Mouse (Mus musculus): ENCODE results near the gene Chil1. TPM values are rescaled to one million over a fixed set of nuclear protein-coding genes. Genes with fewer than 3 reads are reported as not detected.

Chil1 gene
- polyA plus RNA-seq, 1 experiment from 2014 or later, result 4.5 TPM

GRCm38 (mm10) chr1:134160404-134160803, 21.6 kb upstream of the Chil1 start:
- H3K4me2 ChIP-seq, result no peak overlapping the region
- no peak overlapping the region for H3K9ac ChIP-seq
- no peaks in the 10 kb centered on the region for H3K4me1 ChIP-seq
- H3K27me3 ChIP-seq, result no peaks in the 10 kb centered on the region
- ATAC-seq (ENCODE audit: insufficient number of reproducible peaks, insufficient read depth, low FRiP score, low TSS enrichment, low read depth), result no peak
- no peaks in the 10 kb centered on the region for H3K9me3 ChIP-seq
- H3K27ac ChIP-seq, result no peak overlapping the region
- 83% methylated on average over 3 of the region's 3 CpGs for WGBS
- no peaks in the 10 kb centered on the region for H3K36me3 ChIP-seq
- no peak overlapping the region for H3K4me3 ChIP-seq

DNA sequence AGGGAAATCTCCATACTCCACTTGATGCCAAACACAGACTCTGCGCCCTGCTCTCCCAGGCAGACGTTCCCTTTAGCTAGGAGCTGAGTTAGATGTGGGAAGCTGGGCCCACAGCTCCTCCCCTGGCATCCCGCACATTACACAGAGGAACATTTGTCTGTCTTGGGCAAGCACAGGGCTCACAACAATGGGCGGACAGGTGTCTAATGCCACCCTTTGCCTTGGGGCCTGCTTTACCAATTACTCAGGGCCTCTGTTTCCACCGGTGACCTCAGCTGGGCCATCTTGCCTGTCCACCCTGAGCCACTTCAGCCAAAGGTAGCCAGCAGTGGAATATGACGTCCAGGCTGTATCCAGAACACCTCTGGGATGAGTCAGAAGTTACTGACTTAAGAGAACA, 20.6 kb upstream of the Chil1 start:
- H3K9me3 ChIP-seq, result no peaks in the 10 kb centered on the region
- WGBS, result 68% methylated on average over 6 of the region's 6 CpGs
- no peaks in the 10 kb centered on the region for H3K27me3 ChIP-seq
- no peak overlapping the region for H3K27ac ChIP-seq
- H3K36me3 ChIP-seq, result no peaks in the 10 kb centered on the region
- no peak overlapping the region for H3K4me2 ChIP-seq
- H3K4me1 ChIP-seq, result no peaks in the 10 kb centered on the region
- no peak for ATAC-seq (ENCODE audit: insufficient number of reproducible peaks, insufficient read depth, low FRiP score, low TSS enrichment, low read depth)
- H3K9ac ChIP-seq, result no peak overlapping the region
- no peak overlapping the region for H3K4me3 ChIP-seq

GRCm38 (mm10) chr1:134162510-134163225, 19.3 kb upstream of the Chil1 start:
- Histone ChIP-seq H3K27ac (no peak overlapping the region), H3K27me3 (no peaks in the 10 kb centered on the region), H3K4me3 (no peak overlapping the region), H3K9me3 (no peaks in the 10 kb centered on the region), H3K4me2 (no peak overlapping the region), H3K4me1 (no peaks in the 10 kb centered on the region), H3K9ac (no peak overlapping the region), H3K36me3 (no peaks in the 10 kb centered on the region)
- 68% methylated on average over 6 of the region's 6 CpGs for WGBS
- no peak for ATAC-seq (ENCODE audit: insufficient number of reproducible peaks, insufficient read depth, low FRiP score, low TSS enrichment, low read depth)

DNA sequence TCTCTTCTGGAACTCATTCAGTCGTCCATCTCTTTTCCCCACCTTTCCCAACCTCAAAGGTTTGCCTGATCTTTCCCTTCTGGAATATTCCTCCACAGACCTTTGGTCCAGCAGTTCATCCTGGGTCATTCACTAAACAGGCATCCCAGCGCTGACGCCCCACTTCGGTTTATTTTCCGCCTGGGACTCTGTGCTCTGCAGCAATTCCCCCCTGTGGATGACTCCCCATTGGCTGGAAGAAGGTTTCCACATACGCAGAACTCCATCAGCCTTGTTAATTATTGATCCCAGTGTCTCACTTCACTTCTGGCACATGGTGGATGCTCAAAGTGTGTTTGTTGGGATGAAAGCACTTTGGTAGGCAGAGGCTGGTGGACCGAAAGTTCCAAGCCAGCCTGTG, 18.5 kb upstream of the Chil1 start:
- H3K9ac ChIP-seq, result no peak overlapping the region
- no peak overlapping the region for H3K4me2 ChIP-seq
- no peak for ATAC-seq (ENCODE audit: insufficient number of reproducible peaks, insufficient read depth, low FRiP score, low TSS enrichment, low read depth)
- H3K27ac ChIP-seq, result no peak overlapping the region
- H3K27me3 ChIP-seq, result no peaks in the 10 kb centered on the region
- H3K4me3 ChIP-seq, result no peak overlapping the region
- 90% methylated on average over 7 of the region's 7 CpGs for WGBS
- no peaks in the 10 kb centered on the region for H3K9me3 ChIP-seq
- H3K36me3 ChIP-seq, result no peaks in the 10 kb centered on the region
- H3K4me1 ChIP-seq, result no peaks in the 10 kb centered on the region

GRCm38 (mm10) chr1:134164454-134164853, 17.5 kb upstream of the Chil1 start:
- Histone ChIP-seq H3K9ac (no peak overlapping the region), H3K36me3 (no peaks in the 10 kb centered on the region), H3K9me3 (no peaks in the 10 kb centered on the region), H3K4me1 (no peaks in the 10 kb centered on the region), H3K4me3 (no peak overlapping the region), H3K4me2 (no peak overlapping the region), H3K27ac (no peak overlapping the region), H3K27me3 (no peaks in the 10 kb centered on the region)
- ATAC-seq (ENCODE audit: insufficient number of reproducible peaks, insufficient read depth, low FRiP score, low TSS enrichment, low read depth), result no peak
- WGBS, result 53% methylated on average over 4 of the region's 4 CpGs

DNA sequence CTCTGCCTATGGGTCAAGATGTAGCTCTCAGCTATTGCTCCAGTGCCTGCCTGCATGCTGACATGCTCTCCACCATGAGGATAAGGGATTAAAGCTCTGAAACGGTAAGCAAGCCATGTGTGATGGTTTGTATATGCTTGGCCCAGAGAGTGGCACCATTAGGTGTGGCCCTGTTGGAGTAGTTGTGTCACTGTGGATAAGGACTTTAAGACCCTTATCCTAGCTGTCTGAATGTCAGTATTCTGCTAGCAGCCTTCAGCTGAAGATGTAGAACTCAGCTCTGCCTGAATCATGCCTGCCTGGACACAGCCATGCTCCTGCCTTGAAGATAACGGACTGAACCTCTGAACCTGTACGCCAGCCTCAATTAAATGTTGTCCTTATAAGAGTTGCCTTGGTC, 15.4 kb upstream of the Chil1 start:
- no peaks in the 10 kb centered on the region for H3K36me3 ChIP-seq
- no peaks in the 10 kb centered on the region for H3K27me3 ChIP-seq
- no peak overlapping the region for H3K4me3 ChIP-seq
- H3K9me3 ChIP-seq, result no peaks in the 10 kb centered on the region
- no peak for ATAC-seq (ENCODE audit: insufficient number of reproducible peaks, insufficient read depth, low FRiP score, low TSS enrichment, low read depth)
- H3K4me1 ChIP-seq, result no peaks in the 10 kb centered on the region
- WGBS, result 97% methylated on average over 3 of the region's 3 CpGs
- no peak overlapping the region for H3K9ac ChIP-seq
- no peak overlapping the region for H3K27ac ChIP-seq
- H3K4me2 ChIP-seq, result no peak overlapping the region

DNA sequence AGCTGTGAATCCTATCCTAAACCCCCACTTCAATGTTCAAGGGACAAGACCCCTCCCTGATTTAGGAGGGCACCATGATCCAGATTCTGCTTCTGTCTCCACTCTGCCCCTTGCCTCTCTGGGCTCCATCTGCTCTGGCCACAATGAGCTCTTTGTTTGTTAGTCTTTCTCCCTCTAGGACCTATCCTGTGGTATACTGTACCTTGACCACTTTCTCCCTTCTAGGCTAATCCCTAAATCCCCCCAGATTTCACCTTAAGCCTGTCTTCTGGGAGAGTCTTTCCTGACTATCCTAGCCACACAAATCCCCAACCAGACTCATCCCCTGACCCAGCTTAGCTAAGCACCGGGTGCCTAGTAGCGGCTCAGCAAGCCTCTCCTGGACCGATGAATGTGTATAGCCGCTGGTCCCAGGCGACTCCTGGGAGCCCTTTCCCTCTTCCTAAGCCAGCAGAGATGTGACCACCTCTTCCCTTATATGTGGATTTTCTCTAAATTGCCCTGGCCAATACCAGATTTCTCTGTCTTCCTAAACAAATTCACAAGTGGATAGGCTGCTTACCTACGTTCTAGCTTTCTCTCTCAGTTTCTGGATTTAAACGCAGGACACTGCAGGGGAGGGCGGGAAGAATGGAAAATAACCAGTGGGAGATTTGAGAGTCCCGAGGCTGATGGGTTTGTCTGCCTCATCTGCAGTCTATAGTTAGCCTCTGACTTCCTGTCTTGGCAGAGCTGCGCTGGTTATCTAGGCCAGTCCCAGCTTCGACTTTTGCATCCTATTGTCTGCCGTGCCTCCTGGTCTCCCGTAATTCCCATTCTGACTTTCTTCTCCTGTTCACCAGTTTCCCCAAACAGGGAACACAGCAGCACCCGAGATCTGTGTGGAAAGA, 14.3 kb upstream of the Chil1 start:
- Histone ChIP-seq H3K9me3 (no peaks in the 10 kb centered on the region), H3K36me3 (no peaks in the 10 kb centered on the region), H3K4me2 (no peak overlapping the region), H3K27me3 (no peaks in the 10 kb centered on the region), H3K9ac (no peak overlapping the region), H3K4me3 (no peak overlapping the region), H3K4me1 (no peaks in the 10 kb centered on the region), H3K27ac (no peak overlapping the region)
- no peak for ATAC-seq (ENCODE audit: insufficient number of reproducible peaks, insufficient read depth, low FRiP score, low TSS enrichment, low read depth)
- 39% methylated on average over 14 of the region's 14 CpGs for WGBS

- no peak for ATAC-seq (ENCODE audit: insufficient number of reproducible peaks, insufficient read depth, low FRiP score, low TSS enrichment, low read depth)
- Histone ChIP-seq H3K27me3 (no peaks in the 10 kb centered on the region), H3K4me3 (no peak overlapping the region), H3K9ac (no peak overlapping the region), H3K4me1 (no peaks in the 10 kb centered on the region), H3K36me3 (no peaks in the 10 kb centered on the region), H3K9me3 (no peaks in the 10 kb centered on the region), H3K27ac (no peak overlapping the region), H3K4me2 (no peak overlapping the region)
- 87% methylated on average over 3 of the region's 3 CpGs for WGBS
Observed at GRCm38 (mm10) chr1:134168567-134168966, 13.4 kb upstream of the Chil1 start.

- Histone ChIP-seq H3K4me2 (no peak overlapping the region), H3K4me3 (no peak overlapping the region), H3K9me3 (no peaks in the 10 kb centered on the region), H3K36me3 (no peaks in the 10 kb centered on the region), H3K9ac (no peak overlapping the region), H3K27me3 (no peaks in the 10 kb centered on the region), H3K4me1 (no peaks in the 10 kb centered on the region), H3K27ac (no peak overlapping the region)
- no peak for ATAC-seq (ENCODE audit: insufficient number of reproducible peaks, insufficient read depth, low FRiP score, low TSS enrichment, low read depth)
- 81% methylated on average over 8 of the region's 8 CpGs for WGBS
Observed at GRCm38 (mm10) chr1:134168985-134169697, 12.8 kb upstream of the Chil1 start.

- H3K4me2 ChIP-seq, result no peak overlapping the region
- H3K4me1 ChIP-seq, result no peaks in the 10 kb centered on the region
- no peaks in the 10 kb centered on the region for H3K27me3 ChIP-seq
- no peak overlapping the region for H3K4me3 ChIP-seq
- H3K9me3 ChIP-seq, result no peaks in the 10 kb centered on the region
- ATAC-seq (ENCODE audit: insufficient number of reproducible peaks, insufficient read depth, low FRiP score, low TSS enrichment, low read depth), result no peak
- WGBS, result 52% methylated on average over 7 of the region's 7 CpGs
- H3K27ac ChIP-seq, result no peak overlapping the region
- H3K9ac ChIP-seq, result no peak overlapping the region
- H3K36me3 ChIP-seq, result no peaks in the 10 kb centered on the region
Observed at GRCm38 (mm10) chr1:134173081-134173480, 8.9 kb upstream of the Chil1 start.

- no peaks in the 10 kb centered on the region for H3K27me3 ChIP-seq
- no peak overlapping the region for H3K27ac ChIP-seq
- H3K4me1 ChIP-seq, result no peaks in the 10 kb centered on the region
- H3K4me3 ChIP-seq, result no peak overlapping the region
- 69% methylated on average over 5 of the region's 5 CpGs for WGBS
- H3K4me2 ChIP-seq, result no peak overlapping the region
- H3K36me3 ChIP-seq, result no peaks in the 10 kb centered on the region
- no peaks in the 10 kb centered on the region for H3K9me3 ChIP-seq
- H3K9ac ChIP-seq, result no peak overlapping the region
- ATAC-seq (ENCODE audit: insufficient number of reproducible peaks, insufficient read depth, low FRiP score, low TSS enrichment, low read depth), result no peak
Observed at GRCm38 (mm10) chr1:134177976-134178375, 4.0 kb upstream of the Chil1 start.

All from embryonic facial prominence, embryonic 13.5 days (tissue).